Mouse (Mus musculus) limb, embryonic 11.5 days (tissue): Measurements from ENCODE around the gene Chid1. TPM values are rescaled to one million over a fixed set of nuclear protein-coding genes. Genes with fewer than 3 reads are reported as not detected.

Experiments used
- ATAC-seq: fragments of 200-750 bp; cut with Nextera tagmentation; 2 replicates; pipeline ENCODE4 v1.8.0; 2017; ENCODE audit warnings: low read depth; ENCODE audit not compliant: insufficient number of reproducible peaks, low FRiP score, low TSS enrichment
- DNase-seq: peaks from one replicate; pipeline ENCODE4 v3.0.0-alpha.2; 2015; ENCODE audit warnings: low spot score
- H3K27ac ChIP-seq: fragments of 300-500 bp; sonication (generic); replicated peaks from 2 replicates; pipeline ENCODE4 v1.5.1; 2014; ENCODE audit warnings: low read depth, mild to moderate bottlenecking, low read length
- H3K27me3 ChIP-seq: fragments of 300-500 bp; sonication (generic); 2 replicates; pipeline ENCODE4 v1.6.1; 2014; ENCODE audit warnings: mild to moderate bottlenecking, low read length, mixed read lengths; ENCODE audit not compliant: control insufficient read depth, insufficient read depth
- H3K36me3 ChIP-seq: fragments of 300-500 bp; sonication (generic); 2 replicates; pipeline ENCODE4 v1.6.1; 2014; ENCODE audit warnings: mild to moderate bottlenecking, low read length, moderate library complexity, mixed read lengths; ENCODE audit not compliant: control insufficient read depth, insufficient read depth
- H3K4me1 ChIP-seq: fragments of 300-500 bp; sonication (generic); 2 replicates; pipeline ENCODE4 v1.6.1; 2014; ENCODE audit warnings: low read length, mixed read lengths; ENCODE audit not compliant: control insufficient read depth, insufficient read depth
- H3K4me2 ChIP-seq: fragments of 300-500 bp; sonication (generic); 2 replicates; pipeline ENCODE4 v1.6.1; 2014; ENCODE audit warnings: low read depth, mild to moderate bottlenecking, moderate library complexity; ENCODE audit not compliant: severe bottlenecking
- H3K4me3 ChIP-seq: fragments of 300-500 bp; sonication (generic); 2 replicates; pipeline ENCODE4 v1.5.1; 2014; ENCODE audit warnings: low read depth, low read length
- H3K9ac ChIP-seq: fragments of 300-500 bp; sonication (generic); 2 replicates; pipeline ENCODE4 v1.6.1; 2014; ENCODE audit warnings: mild to moderate bottlenecking, low read length
- H3K9me3 ChIP-seq: fragments of 300-500 bp; sonication (generic); 2 replicates; pipeline ENCODE4 v1.6.1; 2016; ENCODE audit warnings: low read length; ENCODE audit not compliant: control insufficient read depth
- WGBS: fragments of 180-500 bp; shearing (Covaris S2); extraction: QIAGEN DNeasy Blood & Tissue Kit; methylation state at CpG from one replicate; pipeline ENCODE4 v1.1.7; 2014; 5-methylcytosine and 5-hydroxymethylcytosine counted together
- polyA plus RNA-seq: library from polyadenylated mRNA; unstranded; fragments of >200 nt; fragmentation: Nextera tagmentation; extraction: Ambion mirVana; gene quantifications from 2 replicates; pipeline ENCODE4 v1.2.1, GENCODE M21; 2014

Chid1 gene
- polyA plus RNA-seq = 24.6 and 27.4 TPM in 2 replicates

- Histone ChIP-seq H3K27ac (no peak within 1 kb of the TSS), H3K9me3 (no peaks in the 10 kb centered on the region), H3K4me3 (peak within 1 kb of the TSS; percentile 68), H3K9ac (peak within 1 kb of the TSS; percentile 47), H3K36me3 (no peaks in the 10 kb centered on the region), H3K4me1 (0 out of 2 replicates have a peak, but pooled peaks cover 5% of the 10 kb centered on the region), H3K4me2 (peak within 1 kb of the TSS; percentile 80), H3K27me3 (no peaks in the 10 kb centered on the region)
- under 1% methylated on average over 46 of the region's 46 CpGs for WGBS
- peak; percentile 92 for ATAC-seq
- DNase-seq = peak; percentile 100
Observed at GRCm38 (mm10) chr7:141539556-141540311, at the start of gene Chid1. TSS of gene Chid1 (minus strand) at chr7:141539857.

- Histone ChIP-seq H3K4me2 (no peak overlapping the region), H3K27ac (no peak overlapping the region), H3K27me3 (no peaks in the 10 kb centered on the region), H3K36me3 (peaks cover 7% of the 10 kb centered on the region; the same call in 1 of the 2 replicates), H3K4me3 (no peak overlapping the region), H3K9me3 (no peaks in the 10 kb centered on the region), H3K9ac (no peak overlapping the region), H3K4me1 (no peaks in the 10 kb centered on the region)
- 87% methylated on average over 6 of the region's 6 CpGs for WGBS
- ATAC-seq = no peak
- DNase-seq = no peak
Observed at GRCm38 (mm10) chr7:141588890-141589289, 49.2 kb upstream of the Chid1 start.

GRCm38 (mm10) chr7:141585881-141586280 is 46.2 kb upstream of the Chid1 start:
- WGBS = 93% methylated on average over 1 of the region's 1 CpGs

GRCm38 (mm10) chr7:141585288-141585687 is 45.6 kb upstream of the Chid1 start:
- Histone ChIP-seq H3K9me3 (no peaks in the 10 kb centered on the region), H3K27me3 (no peaks in the 10 kb centered on the region), H3K36me3 (0 out of 2 replicates have a peak, but pooled peaks cover 5% of the 10 kb centered on the region), H3K4me3 (no peak overlapping the region), H3K4me2 (no peak overlapping the region), H3K27ac (no peak overlapping the region), H3K4me1 (no peaks in the 10 kb centered on the region), H3K9ac (no peak overlapping the region)
- DNase-seq = no peak
- no peak for ATAC-seq
- WGBS = 86% methylated on average over 4 of the region's 4 CpGs

More at GRCm38 (mm10) chr7:141585881-141586280, 46.2 kb upstream of the Chid1 start:
- H3K27ac ChIP-seq = no peak overlapping the region
- H3K4me3 ChIP-seq = no peak overlapping the region
- H3K27me3 ChIP-seq = no peaks in the 10 kb centered on the region
- no peak overlapping the region for H3K4me2 ChIP-seq
- no peaks in the 10 kb centered on the region for H3K9me3 ChIP-seq
- H3K36me3 ChIP-seq = peaks cover 5% of the 10 kb centered on the region; the same call in 1 of the 2 replicates
- no peaks in the 10 kb centered on the region for H3K4me1 ChIP-seq
- DNase-seq (no peak), ATAC-seq (no peak)
- H3K9ac ChIP-seq = no peak overlapping the region

GRCm38 (mm10) chr7:141584048-141584841 is 44.6 kb upstream of the Chid1 start:
- WGBS = 86% methylated on average over 4 of the region's 5 CpGs
- H3K9ac ChIP-seq = no peak overlapping the region
- no peak for DNase-seq
- H3K27ac ChIP-seq = no peak overlapping the region
- 0 out of 2 replicates have a peak, but pooled peaks cover 2% of the 10 kb centered on the region for H3K36me3 ChIP-seq
- H3K4me2 ChIP-seq = no peak overlapping the region
- H3K9me3 ChIP-seq = no peaks in the 10 kb centered on the region
- no peak for ATAC-seq
- H3K4me1 ChIP-seq = no peaks in the 10 kb centered on the region
- H3K27me3 ChIP-seq = no peaks in the 10 kb centered on the region
- H3K4me3 ChIP-seq = no peak overlapping the region

GRCm38 (mm10) chr7:141581323-141581722 is 41.7 kb upstream of the Chid1 start:
- Histone ChIP-seq H3K27ac (no peak overlapping the region), H3K4me1 (no peaks in the 10 kb centered on the region), H3K4me2 (no peak overlapping the region), H3K27me3 (no peaks in the 10 kb centered on the region), H3K9me3 (no peaks in the 10 kb centered on the region), H3K9ac (no peak overlapping the region), H3K4me3 (no peak overlapping the region), H3K36me3 (no peaks in the 10 kb centered on the region)
- ATAC-seq (no peak), DNase-seq (no peak)
- 83% methylated on average over 7 of the region's 7 CpGs for WGBS

DNA sequence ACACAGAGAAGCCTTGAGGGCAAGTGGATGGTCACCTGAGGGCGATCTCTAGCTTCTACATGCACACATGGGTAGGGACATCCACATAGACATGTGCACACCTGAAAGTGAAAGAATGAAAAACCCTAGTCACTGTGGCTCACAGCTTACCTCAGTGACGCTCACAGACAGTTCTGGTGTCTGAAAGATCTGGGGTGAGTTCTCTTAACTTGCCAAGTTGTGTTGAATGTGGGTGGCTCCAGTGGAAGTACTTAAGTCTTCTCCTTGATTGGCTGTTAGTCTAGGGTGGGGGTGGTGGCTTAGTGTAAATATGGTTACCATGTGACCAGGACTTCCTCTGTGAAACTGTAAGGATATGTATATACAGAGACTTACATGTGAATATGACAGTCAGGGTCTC is 39.3 kb upstream of the Chid1 start:
- Histone ChIP-seq H3K4me1 (no peaks in the 10 kb centered on the region), H3K27me3 (no peaks in the 10 kb centered on the region), H3K9me3 (no peaks in the 10 kb centered on the region), H3K9ac (no peak overlapping the region), H3K27ac (no peak overlapping the region), H3K4me2 (no peak overlapping the region), H3K4me3 (no peak overlapping the region), H3K36me3 (no peaks in the 10 kb centered on the region)
- WGBS = 94% methylated on average over 2 of the region's 2 CpGs
- ATAC-seq (no peak), DNase-seq (no peak)

DNA sequence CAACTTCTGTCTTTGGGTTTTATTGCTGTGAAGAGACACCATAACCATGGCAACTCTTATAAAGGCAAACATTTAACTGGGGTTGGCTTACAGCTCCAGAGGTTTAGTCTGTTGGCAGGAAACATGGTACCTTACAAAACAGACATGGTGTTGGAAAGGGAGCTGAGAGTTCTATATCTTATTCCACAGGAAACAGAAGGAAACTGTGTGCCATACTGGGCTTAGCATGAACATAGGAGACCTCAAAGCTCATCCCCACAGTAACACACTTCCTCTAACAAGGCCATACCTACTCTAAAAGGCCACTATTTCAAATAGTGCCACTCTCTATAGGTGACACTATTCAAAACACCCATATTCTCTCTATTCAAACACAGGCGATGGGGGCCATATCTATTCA is 38.9 kb upstream of the Chid1 start:
- Histone ChIP-seq H3K4me1 (no peaks in the 10 kb centered on the region), H3K27ac (no peak overlapping the region), H3K4me2 (no peak overlapping the region), H3K9me3 (no peaks in the 10 kb centered on the region), H3K9ac (no peak overlapping the region), H3K4me3 (no peak overlapping the region), H3K36me3 (no peaks in the 10 kb centered on the region), H3K27me3 (no peaks in the 10 kb centered on the region)
- 96% methylated on average over 1 of the region's 1 CpGs for WGBS
- no peak for ATAC-seq
- no peak for DNase-seq
